Mouse (Mus musculus): ENCODE results near the gene Lrrc3c. TPM values are rescaled to one million over a fixed set of nuclear protein-coding genes. Genes with fewer than 3 reads are reported as not detected.

The Lrrc3c gene
- total and polyA plus RNA-seq, 2 experiments from 2014 or later: not detected

- WGBS: under 1% methylated on average over 21 of the region's 22 CpGs
- Histone ChIP-seq H3K4me2 (ENCODE audit: low read depth) (peak overlapping the region; percentile 73), H3K4me3 (ENCODE audit: low read depth, low read length) (peak overlapping the region; percentile 95), H3K4me1 (ENCODE audit: insufficient read depth) (peaks cover 23% of the 10 kb centered on the region), H3K27ac (ENCODE audit: low read depth, low read length) (peak overlapping the region; percentile 84), H3K9ac (peak overlapping the region; percentile 91), H3K27me3 (ENCODE audit: insufficient read depth, low read length) (no peaks in the 10 kb centered on the region), H3K9me3 (ENCODE audit: low read length) (no peaks in the 10 kb centered on the region), H3K36me3 (ENCODE audit: insufficient read depth) (peaks cover 16% of the 10 kb centered on the region)
- peak; percentile 41 for ATAC-seq
- no peak for DNase-seq
- no peak for TF ChIP-seq CTCF (IDR thresholded peaks at IDR 0.05; ENCODE audit: low read depth)
Measured at GRCm38 (mm10) chr11:98586087-98586891, 11.8 kb upstream of the Lrrc3c start.

- peak within 1 kb of the TSS; percentile 91 for H3K9ac ChIP-seq
- H3K36me3 ChIP-seq (ENCODE audit: insufficient read depth): peaks cover 16% of the 10 kb centered on the region
- no peak for TF ChIP-seq CTCF (IDR thresholded peaks at IDR 0.05; ENCODE audit: low read depth)
- H3K27me3 ChIP-seq (ENCODE audit: insufficient read depth, low read length): no peaks in the 10 kb centered on the region
- DNase-seq (peak; percentile 98), ATAC-seq (peak; percentile 98)
- peaks cover 23% of the 10 kb centered on the region for H3K4me1 ChIP-seq (ENCODE audit: insufficient read depth)
- no peaks in the 10 kb centered on the region for H3K9me3 ChIP-seq (ENCODE audit: low read length)
- WGBS: 3% methylated on average over 49 of the region's 49 CpGs
- peak within 1 kb of the TSS; percentile 95 for H3K4me3 ChIP-seq (ENCODE audit: low read depth, low read length)
- peak within 1 kb of the TSS; percentile 84 for H3K27ac ChIP-seq (ENCODE audit: low read depth, low read length)
- H3K4me2 ChIP-seq (ENCODE audit: low read depth): peak within 1 kb of the TSS; percentile 73
Measured at GRCm38 (mm10) chr11:98586892-98587563, 11.1 kb upstream of the Lrrc3c start, which contains the start of gene Ormdl3. TSS of gene Ormdl3 (minus strand) at chr11:98587368.

DNA sequence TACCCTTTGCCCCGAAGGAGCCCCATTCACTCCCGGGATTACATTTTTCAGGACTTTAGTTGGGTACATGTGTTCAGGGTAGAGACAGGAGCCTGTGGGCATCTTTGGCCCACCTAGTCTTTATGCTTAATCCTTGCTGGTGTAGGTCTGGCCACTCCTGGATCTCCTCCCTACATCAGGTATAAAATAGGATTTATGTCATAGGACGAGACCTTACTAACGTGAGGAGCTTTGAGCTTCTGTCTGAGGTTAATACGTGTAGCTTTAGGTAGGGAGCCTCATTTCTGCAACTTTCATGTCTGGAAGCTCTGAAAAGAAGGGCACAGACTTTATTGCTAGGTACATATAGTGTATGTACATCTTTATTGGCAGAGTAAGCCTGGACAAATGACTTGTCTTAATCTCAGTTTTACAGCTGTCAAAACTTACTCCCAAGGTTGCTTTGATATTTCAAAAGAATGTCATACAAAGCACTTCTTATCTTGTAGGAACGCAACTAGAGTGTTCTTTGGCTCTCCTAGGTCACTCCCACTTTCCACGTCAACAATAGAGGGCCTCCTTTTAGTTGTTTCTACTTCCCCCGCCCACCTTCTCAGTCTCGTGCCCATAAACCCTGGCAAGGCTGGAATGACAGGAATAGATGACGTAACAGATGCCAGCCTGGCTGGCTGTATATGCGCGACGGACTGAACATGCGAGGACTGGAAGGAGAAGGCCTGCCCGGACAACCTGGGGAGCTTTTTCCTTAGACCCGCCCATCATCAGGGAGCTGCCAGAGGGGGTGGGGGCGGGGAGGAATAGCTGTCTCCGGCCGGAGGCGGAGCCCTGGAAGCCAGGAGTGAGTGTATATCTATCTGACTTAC lies 10.2 kb upstream of the Lrrc3c start:
- DNase-seq (peak; percentile 68), ATAC-seq (peak; percentile 14; the same call in 1 of the 2 replicates)
- Histone ChIP-seq H3K27ac (ENCODE audit: low read depth, low read length) (peak overlapping the region; percentile 52), H3K4me2 (ENCODE audit: low read depth) (peak overlapping the region; percentile 73), H3K27me3 (ENCODE audit: insufficient read depth, low read length) (no peaks in the 10 kb centered on the region), H3K4me3 (ENCODE audit: low read depth, low read length) (peak overlapping the region; percentile 95), H3K4me1 (ENCODE audit: insufficient read depth) (peaks cover 23% of the 10 kb centered on the region), H3K36me3 (ENCODE audit: insufficient read depth) (peaks cover 7% of the 10 kb centered on the region), H3K9ac (peak overlapping the region; percentile 91), H3K9me3 (ENCODE audit: low read length) (no peaks in the 10 kb centered on the region)
- TF ChIP-seq CTCF (IDR thresholded peaks at IDR 0.05; ENCODE audit: low read depth): no peak
- 4% methylated on average over 20 of the region's 20 CpGs for WGBS

- DNase-seq (no peak), ATAC-seq (no peak)
- TF ChIP-seq CTCF (IDR thresholded peaks at IDR 0.05; ENCODE audit: low read depth): no peak
- Histone ChIP-seq H3K9me3 (ENCODE audit: low read length) (no peaks in the 10 kb centered on the region), H3K27ac (ENCODE audit: low read depth, low read length) (no peak overlapping the region), H3K9ac (no peak overlapping the region), H3K4me2 (ENCODE audit: low read depth) (no peak overlapping the region), H3K4me1 (ENCODE audit: insufficient read depth) (peaks cover 23% of the 10 kb centered on the region), H3K27me3 (ENCODE audit: insufficient read depth, low read length) (no peaks in the 10 kb centered on the region), H3K36me3 (ENCODE audit: insufficient read depth) (no peaks in the 10 kb centered on the region), H3K4me3 (ENCODE audit: low read depth, low read length) (no peak overlapping the region)
- WGBS: 69% methylated on average over 6 of the region's 6 CpGs
Measured at GRCm38 (mm10) chr11:98588833-98589281, 9.2 kb upstream of the Lrrc3c start.

DNA sequence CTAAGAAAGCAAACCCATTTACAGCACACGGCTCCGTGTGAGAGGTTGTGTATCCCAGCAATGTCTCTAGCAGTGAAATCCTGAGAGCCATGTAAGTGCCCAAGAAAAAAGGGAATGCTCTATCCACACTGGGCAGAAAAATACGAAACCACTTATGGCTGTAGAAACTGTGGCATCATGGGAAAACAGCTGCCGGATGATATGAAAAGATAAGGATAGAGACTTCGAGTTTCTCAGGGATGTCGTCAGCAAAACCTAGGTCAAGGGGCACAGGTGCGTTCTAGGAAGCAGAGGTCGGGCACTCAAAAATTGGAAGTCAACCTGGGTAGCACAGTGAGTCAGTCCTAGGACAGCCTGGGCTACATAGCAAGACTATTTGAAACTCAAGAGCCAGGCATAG lies 8.8 kb upstream of the Lrrc3c start:
- TF ChIP-seq CTCF (IDR thresholded peaks at IDR 0.05; ENCODE audit: low read depth): no peak
- DNase-seq: no peak
- H3K27ac ChIP-seq (ENCODE audit: low read depth, low read length): no peak overlapping the region
- peaks cover 23% of the 10 kb centered on the region for H3K4me1 ChIP-seq (ENCODE audit: insufficient read depth)
- H3K4me2 ChIP-seq (ENCODE audit: low read depth): no peak overlapping the region
- no peak for ATAC-seq
- no peaks in the 10 kb centered on the region for H3K36me3 ChIP-seq (ENCODE audit: insufficient read depth)
- 86% methylated on average over 8 of the region's 8 CpGs for WGBS
- no peaks in the 10 kb centered on the region for H3K27me3 ChIP-seq (ENCODE audit: insufficient read depth, low read length)
- no peak overlapping the region for H3K9ac ChIP-seq
- no peak overlapping the region for H3K4me3 ChIP-seq (ENCODE audit: low read depth, low read length)
- no peaks in the 10 kb centered on the region for H3K9me3 ChIP-seq (ENCODE audit: low read length)

DNA sequence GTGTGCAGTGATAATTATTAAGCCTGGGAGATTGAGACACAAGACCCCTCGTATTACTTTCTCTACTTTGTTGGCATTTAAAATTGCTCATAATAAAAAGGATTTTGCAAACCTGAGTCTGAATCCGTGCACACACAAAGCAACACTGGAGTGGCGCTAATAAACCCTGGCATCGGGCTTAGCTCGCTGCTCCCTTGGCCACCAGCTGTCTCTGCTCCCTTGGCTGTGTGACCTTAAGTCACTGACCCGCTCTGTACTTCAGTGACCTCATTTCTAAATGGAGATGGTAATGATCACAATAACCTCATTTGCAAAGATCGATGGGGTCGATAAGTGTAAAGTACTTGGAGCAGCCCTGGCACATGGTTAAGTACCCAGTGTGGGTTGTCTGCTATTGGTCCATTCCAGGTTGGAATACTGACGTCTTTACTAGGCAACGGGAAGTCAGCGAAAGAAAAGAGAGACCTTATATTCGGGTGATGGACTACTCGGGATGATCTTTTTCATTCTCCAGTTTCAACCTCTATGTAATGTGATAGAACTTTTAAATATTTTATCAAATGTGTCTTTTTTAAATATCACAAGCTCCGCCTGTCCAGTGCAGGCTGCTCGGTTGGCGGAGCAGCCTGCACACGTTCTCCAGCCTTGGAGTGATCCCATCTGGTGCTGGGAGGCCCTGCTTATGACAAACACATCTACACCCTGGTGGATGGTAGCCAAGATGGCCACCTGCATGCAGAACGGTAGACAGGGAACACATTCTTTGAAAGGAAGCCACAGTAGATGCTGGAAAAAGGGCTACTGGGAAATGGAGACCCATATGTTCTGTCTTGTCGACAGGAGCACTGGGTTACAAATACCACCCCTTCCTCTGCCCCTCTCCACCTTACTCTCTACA lies 7.3 kb upstream of the Lrrc3c start:
- ATAC-seq: no peak
- Histone ChIP-seq H3K36me3 (ENCODE audit: insufficient read depth) (no peaks in the 10 kb centered on the region), H3K4me1 (ENCODE audit: insufficient read depth) (peaks cover 19% of the 10 kb centered on the region), H3K4me2 (ENCODE audit: low read depth) (no peak overlapping the region), H3K9me3 (ENCODE audit: low read length) (no peaks in the 10 kb centered on the region), H3K4me3 (ENCODE audit: low read depth, low read length) (no peak overlapping the region), H3K27ac (ENCODE audit: low read depth, low read length) (no peak overlapping the region), H3K27me3 (ENCODE audit: insufficient read depth, low read length) (no peaks in the 10 kb centered on the region), H3K9ac (no peak overlapping the region)
- no peak for TF ChIP-seq CTCF (IDR thresholded peaks at IDR 0.05; ENCODE audit: low read depth)
- 67% methylated on average over 19 of the region's 19 CpGs for WGBS
- no peak for DNase-seq

All from forebrain, postnatal 0 days (tissue).